8 mouse cellular contexts compared by ENCODE assay signal in genomic region chr8:91797626-91798271, GRCm38 (mm10). TPM values are rescaled to one million over a fixed set of nuclear protein-coding genes. Genes with fewer than 3 reads are reported as not detected.
DNase-seq lines count a peak whose midpoint lies in the region; ATAC-seq and TF ChIP-seq lines count a peak whose summit lies in the region.

No protein-coding gene starts in this region.

- peaks cover 69% of the 10 kb centered on the region for H3K27me3 ChIP-seq in kidney, embryonic 14.5 days (ENCODE audit: control insufficient read depth, insufficient read depth, low read length)
- H3K27me3 ChIP-seq in small intestine, adult 2 months (ENCODE audit: control insufficient read depth, insufficient read depth, low read length) = peaks cover 57% of the 10 kb centered on the region

- peak overlapping the region; percentile 57 for H3K4me2 ChIP-seq in kidney, embryonic 14.5 days (replicated peaks; ENCODE audit: low read depth, low read length)

- no peak overlapping the region for H3K27ac ChIP-seq in kidney, embryonic 14.5 days (ENCODE audit: low read depth, low read length)
- no peak overlapping the region for H3K27ac ChIP-seq in small intestine, adult 2 months (ENCODE audit: insufficient read depth, low read depth, low read length)

- WGBS in kidney, embryonic 14.5 days = 1% methylated on average over 35 of the region's 35 CpGs
- 2% methylated on average over 35 of the region's 35 CpGs for WGBS in small intestine, adult 2 months

- 0 out of 2 replicates have a peak, but pooled peaks have one; percentile 18 for ATAC-seq in kidney, embryonic 14.5 days (ENCODE audit: low FRiP score, low TSS enrichment)

- no peaks in the 10 kb centered on the region for H3K9me3 ChIP-seq in kidney, embryonic 14.5 days (ENCODE audit: control insufficient read depth, low read length)

- no peak for TF ChIP-seq POLR2A in small intestine, adult 2 months (IDR thresholded peaks at IDR 0.05; ENCODE audit: low read depth, low read length)

- H3K36me3 ChIP-seq in kidney, embryonic 14.5 days (ENCODE audit: control insufficient read depth, insufficient read depth, low read length) = no peaks in the 10 kb centered on the region
- no peaks in the 10 kb centered on the region for H3K36me3 ChIP-seq in small intestine, adult 2 months (ENCODE audit: control insufficient read depth, insufficient read depth, low read length)

- peak; percentile 69; the same call in 1 of the 2 replicates for TF ChIP-seq CTCF in small intestine, adult 2 months (IDR thresholded peaks at IDR 0.05; ENCODE audit: extremely low read depth, insufficient read length, insufficient replicate concordance, low read depth, low read length)

- peaks cover 15% of the 10 kb centered on the region for H3K4me1 ChIP-seq in kidney, embryonic 14.5 days (ENCODE audit: control insufficient read depth, insufficient read depth, low read length)
- H3K4me1 ChIP-seq in small intestine, adult 2 months (ENCODE audit: control insufficient read depth, insufficient read depth, insufficient read length, low read length) = peaks cover 5% of the 10 kb centered on the region

- H3K9ac ChIP-seq in kidney, embryonic 14.5 days (ENCODE audit: low read depth, low read length) = peak overlapping the region; percentile 31

- H3K4me3 ChIP-seq in kidney, embryonic 14.5 days (ENCODE audit: low read length) = peak overlapping the region; percentile 36
- H3K4me3 ChIP-seq in small intestine, adult 2 months (ENCODE audit: low read depth, low read length) = peak overlapping the region; percentile 31

- peak; percentile 31 for DNase-seq in right cerebral cortex, postnatal 14 days
- no peak for DNase-seq in right cerebral cortex, adult 2 months (ENCODE audit: low spot score in 2 of 2)
- peak; percentile 84 for DNase-seq in embryo, embryonic 11 days
- peak; percentile 42 to 60 for DNase-seq in heart, adult 9 months (ENCODE audit: low spot score in 2 of 2)
- DNase-seq in lung, postnatal 10 days = peak; percentile 76
- DNase-seq in spleen, adult 18-20 months = no peak

RNA-seq across cellular contexts. Expression of gene Irx3, which starts 4.1 kb away (rescaled TPM):
- polyA plus RNA-seq in kidney, embryonic 14.5 days (2014; fragmentation: Nextera tagmentation; extraction: Ambion mirVana) = 11.8 and 13.7 TPM in 2 replicates
- 0.47 and 0.56 TPM in 2 replicates for polyA plus RNA-seq in small intestine, adult 2 months (2012; rRNA removed)

Comparison
In these comparisons a context has a peak if more than half of its experiments do, and no peak if none do; other contexts are left out.
1. DNase-seq: peak in right cerebral cortex, postnatal 14 days (single experiment), embryo, embryonic 11 days (single experiment), heart, adult 9 months (2 of 2) and lung, postnatal 10 days (single experiment); none in right cerebral cortex, adult 2 months (0 of 2) and spleen, adult 18-20 months (0 of 2).